Mouse (Mus musculus) cerebellum, adult 8-10 months (tissue): Measurements from ENCODE around the gene Fgfr2.
A peak's percentile ranks its signal among the peaks of the same experiment; 100 is the strongest.

Experiments used
- DNase-seq: peaks from one replicate; pipeline ENCODE4 v3.0.0; 2022

Fgfr2 gene

GRCm38 (mm10) chr7:132795141-132795540 is 328.0 kb downstream of the Fgfr2 start:
- DNase-seq: no peak

- no peak for DNase-seq
Measured at GRCm38 (mm10) chr7:132793467-132793866, 329.7 kb downstream of the Fgfr2 start.

- DNase-seq: peak; percentile 37
Measured at GRCm38 (mm10) chr7:132790447-132791219, 332.5 kb downstream of the Fgfr2 start.

- peak; percentile 61 for DNase-seq
Measured at GRCm38 (mm10) chr7:132788826-132789225, 334.3 kb downstream of the Fgfr2 start.

DNA sequence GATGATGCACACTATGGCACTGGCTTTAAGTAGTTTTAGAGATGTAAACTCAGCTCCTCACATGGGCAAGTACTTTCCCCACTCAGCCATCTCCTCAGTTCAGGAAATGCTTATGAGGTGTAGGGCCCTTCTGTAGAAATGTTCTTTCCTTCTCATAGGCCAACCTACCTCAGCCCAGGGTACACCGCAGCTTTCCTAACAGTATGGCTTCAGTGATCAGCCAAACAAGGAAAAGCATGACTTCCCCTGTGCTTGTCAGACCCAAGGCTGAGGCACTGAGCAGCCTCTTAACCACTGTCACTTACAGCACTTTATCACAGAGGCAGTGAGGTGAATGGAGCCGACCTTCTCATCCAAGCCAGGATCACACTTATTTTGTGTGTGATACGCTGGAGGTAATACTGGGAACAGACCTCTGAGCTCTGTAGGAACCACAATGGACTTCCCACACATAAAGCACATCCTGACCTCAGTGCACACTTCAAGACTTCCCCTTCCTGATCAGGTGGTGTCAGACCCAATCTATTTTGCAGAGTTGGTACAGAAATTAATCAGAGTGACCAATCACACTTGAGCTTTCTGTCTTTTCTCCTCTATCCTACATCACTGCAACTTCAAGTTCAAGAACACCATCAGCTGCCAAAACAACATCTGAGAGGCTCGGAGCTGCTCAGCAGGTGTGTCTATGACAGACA is 335.5 kb downstream of the Fgfr2 start:
- DNase-seq: no peak

- DNase-seq: no peak
Measured at GRCm38 (mm10) chr7:132787022-132787421, 336.1 kb downstream of the Fgfr2 start.

- DNase-seq: no peak
Measured at GRCm38 (mm10) chr7:132786522-132786921, 336.6 kb downstream of the Fgfr2 start.

DNA sequence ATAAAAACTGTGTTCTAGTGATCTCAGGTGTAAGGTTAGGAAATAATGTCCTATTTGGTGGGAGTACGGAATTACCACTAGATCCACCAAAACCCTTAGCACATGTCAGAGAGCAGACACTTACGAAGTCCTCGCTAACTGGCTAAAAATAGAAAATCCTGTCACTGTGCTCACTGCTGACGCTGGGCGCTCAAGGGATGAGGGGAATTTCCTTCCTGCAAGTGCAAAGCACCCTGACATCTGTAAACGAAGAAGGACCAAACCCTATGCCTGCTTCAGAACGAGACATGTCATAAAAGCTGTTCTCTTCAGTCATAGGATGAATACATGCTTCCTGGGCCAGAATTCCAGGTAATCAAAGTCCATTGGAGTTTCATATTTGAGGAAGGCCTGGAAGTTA is 337.1 kb downstream of the Fgfr2 start:
- no peak for DNase-seq

DNA sequence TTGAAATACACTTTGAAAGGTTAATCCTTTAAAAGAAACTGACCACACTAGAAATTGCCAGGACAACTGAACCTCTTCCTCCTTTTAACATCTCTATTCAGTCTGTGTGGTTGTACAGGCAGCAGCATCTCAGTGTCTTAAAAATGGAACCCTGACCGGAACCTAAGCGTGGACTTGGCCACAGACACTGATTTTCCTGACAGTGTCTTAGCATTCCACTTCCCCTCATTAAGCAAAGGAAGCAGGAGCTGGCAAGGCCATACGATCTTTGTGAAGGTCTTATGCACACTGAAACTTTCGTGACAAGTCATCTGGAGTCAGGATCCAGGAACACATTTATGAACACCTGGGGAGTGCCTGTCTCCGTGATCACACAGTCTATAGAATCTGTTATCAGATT is 339.0 kb downstream of the Fgfr2 start:
- no peak for DNase-seq

DNA sequence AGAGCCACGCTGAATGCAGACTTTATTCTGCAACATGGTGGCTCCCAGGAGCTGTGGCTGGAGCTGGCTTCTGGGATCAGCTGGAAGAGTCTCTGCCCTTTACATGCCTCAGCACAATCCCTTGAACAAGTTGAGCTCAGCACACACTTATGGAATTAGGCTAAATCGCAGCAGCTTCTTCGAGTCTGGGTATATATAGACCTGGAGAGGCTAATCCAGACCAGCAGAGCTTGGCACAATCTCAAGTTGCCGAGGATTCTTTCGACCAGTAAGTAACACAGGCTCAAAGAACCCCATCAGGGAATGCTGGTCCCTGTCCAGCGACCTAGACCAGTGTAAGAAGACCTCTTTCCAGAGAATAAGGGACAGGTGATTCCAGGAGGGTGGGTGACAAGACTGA is 341.3 kb downstream of the Fgfr2 start:
- DNase-seq: peak; percentile 57

- no peak for DNase-seq
Measured at GRCm38 (mm10) chr7:132781130-132781814, 341.9 kb downstream of the Fgfr2 start.

GRCm38 (mm10) chr7:132780611-132781010 is 342.5 kb downstream of the Fgfr2 start:
- peak; percentile 51 for DNase-seq

GRCm38 (mm10) chr7:132778630-132779029 is 344.5 kb downstream of the Fgfr2 start:
- no peak for DNase-seq

DNA sequence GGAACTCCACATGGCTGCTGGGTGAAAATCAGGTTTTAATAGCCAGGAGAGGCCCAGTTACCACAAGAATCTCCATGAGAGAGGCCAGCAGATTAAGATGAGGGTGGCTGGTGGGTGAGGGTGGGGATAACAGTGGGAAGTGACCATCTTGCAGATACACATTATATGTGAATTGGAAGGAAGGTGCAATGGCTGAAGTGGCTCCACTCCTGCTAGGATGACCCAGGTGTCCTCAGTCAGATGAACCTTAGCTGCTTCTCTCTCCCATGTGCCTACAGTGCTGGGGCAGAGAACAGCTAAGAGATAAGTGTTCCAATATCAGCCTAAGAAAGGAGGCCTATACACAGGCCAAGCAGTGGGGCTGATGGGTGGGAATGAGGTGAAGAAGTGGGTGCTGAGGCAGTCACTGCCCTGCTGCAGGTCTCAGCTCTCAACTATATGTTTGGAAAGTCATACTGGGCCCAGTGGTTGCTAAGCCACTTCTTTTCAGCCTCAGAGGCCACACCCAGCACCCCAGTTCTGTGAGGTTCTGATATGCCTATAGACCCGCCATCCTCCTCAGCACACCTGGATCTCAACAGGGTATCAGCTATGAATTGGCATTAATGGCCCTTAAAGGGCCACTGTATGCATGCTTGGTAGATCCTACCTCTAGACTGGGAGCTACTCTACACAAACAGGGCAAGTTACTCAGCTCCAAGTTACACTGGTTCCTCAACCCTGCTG is 345.3 kb downstream of the Fgfr2 start:
- DNase-seq: no peak

- no peak for DNase-seq
Measured at GRCm38 (mm10) chr7:132777117-132777516, 346.0 kb downstream of the Fgfr2 start.

DNA sequence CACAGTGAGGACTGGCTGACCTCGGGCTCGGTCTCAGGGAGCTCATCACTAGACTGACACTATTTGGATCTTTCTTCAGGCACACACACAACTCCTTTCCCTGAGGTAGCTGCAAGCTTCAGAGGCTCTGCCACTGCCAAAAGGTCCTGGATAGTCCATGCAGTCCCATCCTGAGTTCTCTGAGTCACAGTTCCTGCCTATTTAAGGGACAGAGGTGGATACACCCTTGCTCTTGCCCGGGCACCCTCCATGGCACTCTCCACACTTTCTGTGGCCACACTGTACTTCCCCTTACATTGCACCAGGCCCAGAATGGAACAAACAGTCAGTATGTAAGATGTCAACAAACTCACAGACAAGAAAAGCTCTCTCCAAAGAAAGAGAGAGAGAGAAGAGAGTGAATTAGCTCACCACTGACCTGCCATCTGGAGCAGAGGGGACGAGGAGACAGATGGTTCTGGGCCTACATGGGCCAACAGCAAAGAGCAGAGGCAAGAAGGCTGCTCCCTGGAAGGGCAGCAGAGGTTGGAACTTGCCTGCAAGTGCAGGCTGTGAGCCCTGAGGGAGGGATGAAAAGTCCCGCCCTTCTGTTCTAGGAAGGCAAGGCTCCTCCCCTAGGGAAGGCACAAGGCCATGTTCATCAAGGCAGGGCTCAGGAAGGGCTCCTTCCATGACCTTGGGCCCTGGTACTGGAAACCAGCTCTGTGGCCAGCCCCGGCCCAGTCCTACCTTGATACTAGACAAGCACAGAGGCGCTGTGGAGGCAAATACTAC is 346.6 kb downstream of the Fgfr2 start:
- no peak for DNase-seq

- no peak for DNase-seq
Measured at GRCm38 (mm10) chr7:132775922-132776321, 347.2 kb downstream of the Fgfr2 start.

DNA sequence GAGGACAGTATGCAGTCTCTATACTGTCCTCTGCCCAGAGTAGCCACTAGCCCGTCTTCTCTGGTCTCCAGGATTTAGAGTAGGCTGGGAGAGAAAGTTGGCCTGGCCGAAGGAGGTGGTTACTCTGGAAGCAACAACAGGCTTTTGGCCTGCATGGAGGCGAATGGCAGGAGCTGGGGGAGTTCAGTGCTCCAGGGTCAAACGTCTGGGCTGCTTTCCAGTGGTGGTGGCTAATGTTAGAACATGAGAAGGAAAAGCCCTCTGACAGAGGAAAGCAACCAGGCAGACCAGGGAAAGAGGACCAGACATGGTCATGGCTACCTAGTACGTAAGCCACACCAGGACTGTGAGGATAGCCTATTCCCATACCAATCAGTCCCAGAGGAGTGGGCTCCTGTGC is 347.8 kb downstream of the Fgfr2 start:
- no peak for DNase-seq

- DNase-seq: no peak
Measured at GRCm38 (mm10) chr7:132773011-132773705, 350.0 kb downstream of the Fgfr2 start.

GRCm38 (mm10) chr7:132772440-132772839 is 350.7 kb downstream of the Fgfr2 start:
- no peak for DNase-seq

GRCm38 (mm10) chr7:132768498-132769344 is 354.4 kb downstream of the Fgfr2 start:
- no peak for DNase-seq
